In the genomic region with DNA sequence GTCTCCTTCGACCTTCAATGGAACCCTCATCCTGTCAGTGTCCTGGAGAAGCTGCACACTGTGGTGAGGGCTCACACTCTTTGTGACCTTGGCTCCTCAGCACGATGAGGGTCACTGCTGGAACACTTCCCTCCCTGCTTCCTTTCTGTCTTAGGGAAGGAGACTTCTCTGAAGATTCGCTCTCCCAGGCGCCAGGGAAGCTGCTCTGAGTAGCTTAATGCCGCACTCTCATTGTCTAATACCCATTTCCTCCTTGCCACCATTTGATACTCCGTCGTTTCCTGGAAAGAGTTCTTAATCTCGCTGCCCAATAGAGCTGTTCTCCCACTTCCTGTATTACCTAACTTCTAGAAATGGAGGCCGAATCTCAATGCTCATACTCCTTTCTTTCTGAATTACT, we compare ENCODE assay signal across 11 mouse cellular contexts. TPM values are rescaled to one million over a fixed set of nuclear protein-coding genes. Genes with fewer than 3 reads are reported as not detected.
DNase-seq lines count a peak whose midpoint lies in the region; ATAC-seq and TF ChIP-seq lines count a peak whose summit lies in the region.
"Had no signal": no experiment of that assay in that cellular context is flagged by ENCODE, and none has a peak within 500 bp of the region (broad histone marks: within the 10 kb centered on the region; RNA-seq: fewer than 3 reads in every experiment).

No protein-coding gene starts in this region.

- no peaks in the 10 kb centered on the region for H3K27me3 ChIP-seq in liver, postnatal 0 days (ENCODE audit: insufficient read depth, low read length)
- H3K27me3 ChIP-seq in hindbrain, embryonic 14.5 days (ENCODE audit: control insufficient read depth, insufficient read depth, low read length): no peaks in the 10 kb centered on the region

- H3K9ac ChIP-seq in liver, postnatal 0 days (replicated peaks): no peak overlapping the region
- H3K9ac ChIP-seq in hindbrain, embryonic 14.5 days: no peak overlapping the region

- no peak overlapping the region for H3K4me2 ChIP-seq in liver, postnatal 0 days (ENCODE audit: low read depth, low read length)
- no peak overlapping the region for H3K4me2 ChIP-seq in hindbrain, embryonic 14.5 days (replicated peaks)

- no peaks in the 10 kb centered on the region; the same call in 1 of the 2 replicates for H3K4me1 ChIP-seq in liver, postnatal 0 days (ENCODE audit: insufficient read depth)
- H3K4me1 ChIP-seq in hindbrain, embryonic 14.5 days (replicated peaks; ENCODE audit: control insufficient read depth, insufficient read depth, low read length): no peaks in the 10 kb centered on the region
- H3K4me1 ChIP-seq: midbrain, embryonic 10.5 days had no signal

- peak; percentile 25 for ATAC-seq in liver, postnatal 0 days
- ATAC-seq in hindbrain, embryonic 14.5 days (ENCODE audit: low FRiP score): no peak

- peak; percentile 14; the same call in 1 of the 2 replicates for TF ChIP-seq EP300 in liver, postnatal 0 days (IDR thresholded peaks at IDR 0.05; ENCODE audit: low read depth)

- no peaks in the 10 kb centered on the region for H3K36me3 ChIP-seq in liver, postnatal 0 days (replicated peaks; ENCODE audit: insufficient read depth, low read length)
- no peaks in the 10 kb centered on the region for H3K36me3 ChIP-seq in hindbrain, embryonic 14.5 days (replicated peaks; ENCODE audit: control insufficient read depth, insufficient read depth)
- H3K36me3 ChIP-seq: midbrain, embryonic 10.5 days had no signal

- peak; percentile 4 for DNase-seq in adrenal gland, postnatal 10 days
- no peak for DNase-seq in adrenal gland, postnatal 25 days
- peak; percentile 2 for DNase-seq in ovary, adult 18-20 months (ENCODE audit: low spot score)
- no peak for DNase-seq in ovary, postnatal 10 days (ENCODE audit: low spot score)
- DNase-seq in liver, postnatal 0 days: no peak
- DNase-seq in spleen, postnatal 4 days (ENCODE audit: low spot score in 2 of 2): no peak
- no peak for DNase-seq in hindbrain, embryonic 14.5 days (ENCODE audit: low spot score)
- no peak for DNase-seq in layer of hippocampus, postnatal 10 days (ENCODE audit: low spot score in 2 of 2)
- DNase-seq: cerebellum, adult 2 months had no signal

- no peak overlapping the region for H3K27ac ChIP-seq in liver, postnatal 0 days (ENCODE audit: low read depth)
- no peak overlapping the region for H3K27ac ChIP-seq in hindbrain, embryonic 14.5 days
- H3K27ac ChIP-seq: midbrain, embryonic 10.5 days had no signal

- no peaks in the 10 kb centered on the region for H3K9me3 ChIP-seq in liver, postnatal 0 days (ENCODE audit: low read length)
- H3K9me3 ChIP-seq in hindbrain, embryonic 14.5 days (ENCODE audit: control insufficient read depth, low read length): no peaks in the 10 kb centered on the region
- H3K9me3 ChIP-seq: midbrain, embryonic 10.5 days had no signal

- no peak overlapping the region for H3K4me3 ChIP-seq in liver, postnatal 0 days (ENCODE audit: low read depth, low read length)
- H3K4me3 ChIP-seq in hindbrain, embryonic 14.5 days (replicated peaks; ENCODE audit: low read length): no peak overlapping the region
- H3K4me3 ChIP-seq: erythroblast, embryonic 14.5 days; midbrain, embryonic 10.5 days had no signal

- WGBS in liver, postnatal 0 days (ENCODE audit: insufficient replicate concordance): 37% methylated on average over 9 of the region's 9 CpGs
- 69% methylated on average over 9 of the region's 9 CpGs for WGBS in hindbrain, embryonic 14.5 days

- TF ChIP-seq CTCF in liver, postnatal 0 days (IDR thresholded peaks at IDR 0.05; ENCODE audit: low read depth): no peak

RNA-seq across cellular contexts. Expression of a gene that starts 46.7 kb away (rescaled TPM):
- total RNA-seq in adrenal gland, postnatal 10 days (2021): 1 to 10 TPM; 4.4 to 4.7 TPM
- total RNA-seq in adrenal gland, postnatal 25 days (2021): 1.6 and 2.0 TPM in 2 replicates
- 0.60 and 0.79 TPM in 2 replicates for polyA plus RNA-seq in liver, postnatal 0 days (2015; fragmentation: Nextera tagmentation; extraction: Ambion mirVana)
- 1.9 and 2.2 TPM in 2 replicates for polyA plus RNA-seq in hindbrain, embryonic 14.5 days (2014; fragmentation: Nextera tagmentation; extraction: Ambion mirVana)
- total RNA-seq in layer of hippocampus, postnatal 10 days (2021): under 1 TPM; 0.34 to 0.40 TPM
- polyA plus RNA-seq: erythroblast, embryonic 14.5 days had no signal

Comparison
In these comparisons a context has a peak if more than half of its experiments do, and no peak if none do; other contexts are left out.
1. DNase-seq: peak in adrenal gland, postnatal 10 days (single experiment) and ovary, adult 18-20 months (single experiment); none in adrenal gland, postnatal 25 days (single experiment), ovary, postnatal 10 days (single experiment), liver, postnatal 0 days (single experiment), spleen, postnatal 4 days (0 of 2), hindbrain, embryonic 14.5 days (single experiment) and layer of hippocampus, postnatal 10 days (0 of 2).